Mouse (Mus musculus): Measurements from ENCODE around the gene Praf2. TPM values are rescaled to one million over a fixed set of nuclear protein-coding genes. Genes with fewer than 3 reads are reported as not detected.

Praf2 gene
- total and polyA plus RNA-seq, 3 experiments = 19.1 to 60.1 TPM; not detected in 1

DNA sequence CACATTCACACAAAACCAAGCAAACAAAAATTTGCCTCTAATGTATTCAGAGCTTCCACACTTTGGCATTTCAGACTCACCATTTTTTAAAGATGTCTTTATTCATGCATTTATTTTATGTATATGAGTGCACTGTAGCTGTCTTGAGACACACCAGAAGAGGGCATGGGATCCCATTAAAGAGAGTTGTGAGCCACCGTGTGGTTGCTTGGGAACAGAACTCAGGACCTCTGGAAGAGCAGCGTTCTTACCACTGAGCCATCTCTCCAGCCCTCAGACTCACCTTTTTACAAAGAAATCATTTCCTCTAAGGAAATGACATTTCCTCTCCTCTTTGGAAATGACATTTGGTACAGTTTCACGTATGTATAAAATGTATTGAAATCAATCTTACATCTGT is 49.3 kb upstream of the Praf2 start:
- H3K9ac ChIP-seq (ENCODE audit: control insufficient read depth, low read depth, low read length, poor library complexity, severe bottlenecking) = no peak overlapping the region
- TF ChIP-seq MXI1 (IDR thresholded peaks at IDR 0.05; ENCODE audit: low read depth, low read length) = peak; percentile 17; the same call in 1 of the 2 replicates
- TF ChIP-seq GABPA (IDR thresholded peaks at IDR 0.05; ENCODE audit: low read depth, low read length) = no peak
- TF ChIP-seq POLR2AphosphoS5 (IDR thresholded peaks at IDR 0.05; ENCODE audit: borderline replicate concordance, low read depth, low read length) = no peak
- TF ChIP-seq RAD21 (IDR thresholded peaks at IDR 0.05; ENCODE audit: low read depth, low read length) = peak; percentile 15
- peak; percentile 37 for TF ChIP-seq SMC3 (IDR thresholded peaks at IDR 0.05; ENCODE audit: low read depth, low read length)
- 0 out of 2 replicates have a peak, but pooled peaks have one; percentile 55 for TF ChIP-seq CHD1 (IDR thresholded peaks at IDR 0.05; ENCODE audit: low read depth, low read length)
- TF ChIP-seq CTCF (IDR thresholded peaks at IDR 0.05 in 2 of 3, conservative IDR thresholded peaks at IDR 0.05 in 1 of 3; ENCODE audit: control insufficient read depth in 1 of 3, insufficient read depth in 1 of 3, low read depth in 2 of 3, low read length in 3 of 3, poor library complexity in 1 of 3, severe bottlenecking in 1 of 3) = peak in 1 of 3 experiments; percentile 47; a peak in 2 of 6 replicates
- peaks cover 1% of the 10 kb centered on the region; the same call in 1 of the 2 replicates for H3K79me2 ChIP-seq (ENCODE audit: control insufficient read depth, insufficient read depth, low read length, poor library complexity)
- peak; percentile 54 for DNase-seq (ENCODE audit: low read depth, low spot score)
- H3K27me3 ChIP-seq (ENCODE audit: control insufficient read depth in 1 of 2, insufficient read depth in 2 of 2, low read length in 2 of 2) = peaks cover 0 to 4% of the 10 kb centered on the region in 2 experiments
- H3K9me3 ChIP-seq (replicated peaks; ENCODE audit: insufficient read depth, low read length) = no peaks in the 10 kb centered on the region
- H3K4me3 ChIP-seq (ENCODE audit: control insufficient read depth in 1 of 2, insufficient read depth in 1 of 2, low read depth in 2 of 2, low read length in 2 of 2) = peak overlapping the region; percentile 54 to 67; a peak in 3 of 4 replicates
- peaks cover 0 to 3% of the 10 kb centered on the region in 2 experiments; a peak in 1 of 4 replicates for H3K36me3 ChIP-seq (ENCODE audit: control insufficient read depth in 1 of 2, insufficient read depth in 2 of 2, low read length in 2 of 2)
- H3K4me1 ChIP-seq (ENCODE audit: control insufficient read depth in 1 of 2, insufficient read depth in 2 of 2, low read length in 2 of 2) = peaks cover 0 to 6% of the 10 kb centered on the region in 2 experiments; a peak in 1 of 4 replicates
- no peak overlapping the region for H3K27ac ChIP-seq (ENCODE audit: control insufficient read depth, low read depth, low read length)

DNA sequence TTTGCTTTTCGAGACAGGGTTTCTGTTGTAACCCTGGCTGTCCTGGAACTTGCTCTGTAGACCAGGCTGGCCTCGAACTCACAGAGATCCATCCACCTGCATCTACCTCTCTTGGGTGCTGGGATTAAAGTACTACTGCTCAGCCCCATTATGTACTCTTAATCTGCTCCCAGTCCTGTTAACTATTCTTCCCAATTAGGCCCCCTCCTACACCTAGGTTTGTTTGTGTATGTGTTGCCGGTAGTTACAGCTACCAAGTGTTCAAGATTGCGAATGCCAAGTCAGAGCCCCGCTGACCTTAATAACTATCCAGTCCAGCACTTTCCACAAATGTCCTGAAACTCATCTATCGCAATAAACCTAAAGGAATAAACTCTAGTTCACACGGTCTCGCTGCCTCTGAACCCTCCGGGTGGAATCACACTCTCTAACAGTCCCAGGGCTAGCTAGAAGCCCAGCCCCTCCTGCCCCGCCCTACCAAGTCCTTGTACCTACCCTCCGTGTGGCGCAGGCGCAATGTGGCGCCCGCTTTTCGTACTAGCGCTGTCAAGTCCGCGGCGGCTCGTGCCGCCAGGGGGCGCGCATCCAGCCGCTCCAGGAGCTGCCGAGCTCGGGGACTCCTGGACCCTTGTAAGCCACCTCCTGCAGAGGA is 48.7 kb upstream of the Praf2 start:
- Histone ChIP-seq H3K4me1 (ENCODE audit: control insufficient read depth in 1 of 2, insufficient read depth in 2 of 2, low read length in 2 of 2) (peaks cover 0 to 6% of the 10 kb centered on the region in 2 experiments; a peak in 1 of 4 replicates), H3K4me3 (ENCODE audit: control insufficient read depth in 1 of 2, insufficient read depth in 1 of 2, low read depth in 2 of 2, low read length in 2 of 2) (peak overlapping the region; percentile 54 to 67), H3K79me2 (ENCODE audit: control insufficient read depth, insufficient read depth, low read length, poor library complexity) (peaks cover 1% of the 10 kb centered on the region; the same call in 1 of the 2 replicates), H3K27me3 (ENCODE audit: control insufficient read depth in 1 of 2, insufficient read depth in 2 of 2, low read length in 2 of 2) (peaks cover 4% of the 10 kb centered on the region in 2 experiments), H3K27ac (ENCODE audit: control insufficient read depth, low read depth, low read length) (peak overlapping the region; percentile 1; the same call in 1 of the 2 replicates), H3K9ac (ENCODE audit: control insufficient read depth, low read depth, low read length, poor library complexity, severe bottlenecking) (peak overlapping the region; percentile 65), H3K9me3 (replicated peaks; ENCODE audit: insufficient read depth, low read length) (no peaks in the 10 kb centered on the region), H3K36me3 (ENCODE audit: control insufficient read depth in 1 of 2, insufficient read depth in 2 of 2, low read length in 2 of 2) (peaks cover 0 to 3% of the 10 kb centered on the region in 2 experiments; a peak in 1 of 4 replicates)
- DNase-seq (ENCODE audit: low read depth, low spot score) = peak; percentile 98
- TF ChIP-seq MAFK (IDR thresholded peaks at IDR 0.05; ENCODE audit: borderline replicate concordance, low read depth, low read length) (no peak), USF2 (IDR thresholded peaks at IDR 0.05; ENCODE audit: borderline replicate concordance in 1 of 2, insufficient read depth in 1 of 2, low read depth in 1 of 2, low read length in 2 of 2) (no peak), RCOR1 (IDR thresholded peaks at IDR 0.05; ENCODE audit: low read depth, low read length) (no peak), MAZ (IDR thresholded peaks at IDR 0.05; ENCODE audit: low read depth, low read length) (peak; percentile 48; the same call in 1 of the 2 replicates), ELF1 (IDR thresholded peaks at IDR 0.05; ENCODE audit: low read depth, low read length) (no peak), POLR2AphosphoS5 (IDR thresholded peaks at IDR 0.05; ENCODE audit: borderline replicate concordance, low read depth, low read length) (no peak), CHD1 (IDR thresholded peaks at IDR 0.05; ENCODE audit: low read depth, low read length) (0 out of 2 replicates have a peak, but pooled peaks have one; percentile 24), MYC (IDR thresholded peaks at IDR 0.05; ENCODE audit: low read depth, low read length) (no peak), JUND (IDR thresholded peaks at IDR 0.05; ENCODE audit: low read depth, low read length) (no peak), NRF1 (IDR thresholded peaks at IDR 0.05; ENCODE audit: insufficient read depth, low read depth, low read length, poor library complexity, severe bottlenecking) (peak; percentile 94), CHD2 (IDR thresholded peaks at IDR 0.05; ENCODE audit: low read length) (no peak), TBP (IDR thresholded peaks at IDR 0.05; ENCODE audit: low read depth, low read length) (no peak; the same call in 1 of the 2 replicates), TCF12 (IDR thresholded peaks at IDR 0.05; ENCODE audit: low read depth, low read length) (0 out of 2 replicates have a peak, but pooled peaks have one; percentile 12), POLR2AphosphoS2 (IDR thresholded peaks at IDR 0.05; ENCODE audit: low read length) (no peak; the same call in 1 of the 2 replicates), MYB (IDR thresholded peaks at IDR 0.05; ENCODE audit: low read depth, low read length) (no peak), BHLHE40 (IDR thresholded peaks at IDR 0.05; ENCODE audit: borderline replicate concordance, low read depth, low read length) (no peak), UBTF (IDR thresholded peaks at IDR 0.05; ENCODE audit: borderline replicate concordance, insufficient read depth, low read depth, low read length) (0 out of 2 replicates have a peak, but pooled peaks have one; percentile 75), MXI1 (IDR thresholded peaks at IDR 0.05; ENCODE audit: low read depth, low read length) (peak; percentile 34), CTCF (IDR thresholded peaks at IDR 0.05 in 2 of 3, conservative IDR thresholded peaks at IDR 0.05 in 1 of 3; ENCODE audit: control insufficient read depth in 1 of 3, insufficient read depth in 1 of 3, low read depth in 2 of 3, low read length in 3 of 3, poor library complexity in 1 of 3, severe bottlenecking in 1 of 3) (peak in 2 of 3 experiments; percentile 82 to 95; a peak in 4 of 6 replicates), E2F4 (IDR thresholded peaks at IDR 0.05; ENCODE audit: borderline replicate concordance, low read depth, low read length) (no peak), TAL1 (IDR thresholded peaks at IDR 0.05; ENCODE audit: low read length) (no peak), MEF2A (IDR thresholded peaks at IDR 0.05; ENCODE audit: extremely low read depth, insufficient replicate concordance, low read depth, low read length, poor library complexity, severe bottlenecking) (no peak), POLR2A (IDR thresholded peaks at IDR 0.05; ENCODE audit: control insufficient read depth in 1 of 2, insufficient read depth in 1 of 2, low read depth in 1 of 2, low read length in 2 of 2, poor library complexity in 1 of 2) (peak in 1 of 2 experiments; percentile 71; a peak in 2 of 4 replicates), ZKSCAN1 (IDR thresholded peaks at IDR 0.05; ENCODE audit: low read depth, low read length) (no peak)
